In genomic region chr4:116558151-116558882, GRCm38 (mm10) we compare ENCODE assay signal across 8 mouse cellular contexts. TPM values are rescaled to one million over a fixed set of nuclear protein-coding genes. Genes with fewer than 3 reads are reported as not detected.
A peak's percentile ranks its signal among the peaks of the same experiment; 100 is the strongest.
DNase-seq lines count a peak whose midpoint lies in the region; ATAC-seq and TF ChIP-seq lines count a peak whose summit lies in the region.

No protein-coding gene starts in this region.

- peak overlapping the region; percentile 80 for H3K4me2 ChIP-seq in intestine, embryonic 15.5 days (replicated peaks)
- H3K4me2 ChIP-seq in myocyte (ENCODE audit: low read depth): peak overlapping the region; percentile 89

- H3K9me3 ChIP-seq in intestine, embryonic 15.5 days: no peaks in the 10 kb centered on the region

- WGBS in spleen, adult 2 months: 1% methylated on average over 15 of the region's 15 CpGs
- 2% methylated on average over 15 of the region's 15 CpGs for WGBS in intestine, embryonic 15.5 days

- H3K27me3 ChIP-seq in spleen, adult 2 months (ENCODE audit: control insufficient read depth, insufficient read depth, low read length): no peaks in the 10 kb centered on the region
- H3K27me3 ChIP-seq in intestine, embryonic 15.5 days (replicated peaks): no peaks in the 10 kb centered on the region
- no peaks in the 10 kb centered on the region for H3K27me3 ChIP-seq in myocyte (ENCODE audit: control insufficient read depth, insufficient read depth, insufficient read length)

- peaks cover 70% of the 10 kb centered on the region for H3K79me2 ChIP-seq in myocyte (ENCODE audit: control insufficient read depth, insufficient read depth)

- peak; percentile 42 for DNase-seq in adrenal gland, postnatal 10 days
- DNase-seq in adrenal gland, postnatal 36 days: no peak
- DNase-seq in spleen, adult 2 months (ENCODE audit: low read depth in 1 of 2, low spot score in 2 of 2): no peak
- DNase-seq in spleen, postnatal 10 days (ENCODE audit: low spot score in 2 of 2): no peak
- DNase-seq in layer of hippocampus, postnatal 14 days (ENCODE audit: low spot score in 2 of 2): no peak

- no peak for TF ChIP-seq CTCF in spleen, adult 2 months (IDR thresholded peaks at IDR 0.05; ENCODE audit: extremely low read depth, insufficient read depth, insufficient read length, insufficient replicate concordance)

- peak overlapping the region; percentile 97; the same call in 1 of the 2 replicates for H3K27ac ChIP-seq in spleen, adult 2 months (ENCODE audit: insufficient read depth, low read length)
- peak overlapping the region; percentile 97 for H3K27ac ChIP-seq in intestine, embryonic 15.5 days

- no peak for TF ChIP-seq POLR2A in spleen, adult 2 months (IDR thresholded peaks at IDR 0.05; ENCODE audit: low read depth, low read length)
- TF ChIP-seq POLR2A in myocyte (IDR thresholded peaks at IDR 0.05; ENCODE audit: insufficient read length, low read depth): no peak

- H3K4me1 ChIP-seq in spleen, adult 2 months (ENCODE audit: control insufficient read depth, insufficient read depth, insufficient read length): peaks cover 2% of the 10 kb centered on the region; the same call in 1 of the 2 replicates
- 0 out of 2 replicates have a peak, but pooled peaks cover 3% of the 10 kb centered on the region for H3K4me1 ChIP-seq in intestine, embryonic 15.5 days (replicated peaks)

- peak overlapping the region; percentile 46 for H3ac ChIP-seq in myocyte (ENCODE audit: control insufficient read depth, insufficient read length)

- peak overlapping the region; percentile 97 for H3K4me3 ChIP-seq in spleen, adult 2 months (ENCODE audit: extremely low read depth, insufficient read depth, insufficient read length)
- H3K4me3 ChIP-seq in intestine, embryonic 15.5 days (replicated peaks): peak overlapping the region; percentile 67
- peak overlapping the region; percentile 66 for H3K4me3 ChIP-seq in myocyte

- no peak for ATAC-seq in intestine, embryonic 15.5 days
- no peak for ATAC-seq in frontal cortex, adult (ENCODE audit: low TSS enrichment)

- no peaks in the 10 kb centered on the region for H3K36me3 ChIP-seq in spleen, adult 2 months (ENCODE audit: control insufficient read depth, insufficient read depth, low read length)
- no peaks in the 10 kb centered on the region; the same call in 1 of the 2 replicates for H3K36me3 ChIP-seq in intestine, embryonic 15.5 days
- H3K36me3 ChIP-seq in myocyte (ENCODE audit: control insufficient read depth, insufficient read depth): peaks cover 3% of the 10 kb centered on the region

- H3K9ac ChIP-seq in intestine, embryonic 15.5 days: peak overlapping the region; percentile 76

TF ChIP-seq in myocyte, 11 proteins besides CTCF, POLR2A, EP300 and RAD21:
- TF ChIP-seq USF1 (IDR thresholded peaks at IDR 0.05; ENCODE audit: low read depth) (no peak), MYOG (IDR thresholded peaks at IDR 0.05; ENCODE audit: control insufficient read depth in 1 of 3, insufficient read depth in 1 of 3, insufficient read length in 2 of 3, low read depth in 2 of 3) (no peak), SRF (IDR thresholded peaks at IDR 0.05; ENCODE audit: control insufficient read depth, insufficient read length, low read depth) (no peak), POLR2AphosphoS2 (IDR thresholded peaks at IDR 0.05; ENCODE audit: insufficient read length, low read depth) (no peak), MAX (IDR thresholded peaks at IDR 0.05; ENCODE audit: low read depth) (no peak), E2F4 (IDR thresholded peaks at IDR 0.05; ENCODE audit: insufficient read depth) (no peak), CEBPB (IDR thresholded peaks at IDR 0.05; ENCODE audit: insufficient read depth, poor library complexity, severe bottlenecking) (no peak)

RNA-seq across cellular contexts. Expression of gene Gpbp1l1, which starts 0.9 kb away (rescaled TPM):
- 10 to 100 TPM; 72.4 to 81.2 TPM for total RNA-seq in adrenal gland, postnatal 10 days (2021)
- 10 to 100 TPM; 64.9 to 85.9 TPM for total RNA-seq in adrenal gland, postnatal 36 days (2021)
- polyA plus RNA-seq in spleen, adult 2 months (2012; rRNA removed): 23.2 and 26.1 TPM in 2 replicates
- 30.7 and 33.0 TPM in 2 replicates for polyA plus RNA-seq in intestine, embryonic 15.5 days (2015; fragmentation: Nextera tagmentation; extraction: Ambion mirVana)
- polyA plus RNA-seq in myocyte (2012; fragmentation: generic; extraction: Trizol): 18.1 TPM
- total RNA-seq in layer of hippocampus, postnatal 14 days (2021): 10 to 100 TPM; 28.4 to 35.5 TPM

RNA-seq across cellular contexts. Expression of gene Tmem69, which starts 2.6 kb away (rescaled TPM):
- 10 to 100 TPM; 18.9 to 23.4 TPM for total RNA-seq in adrenal gland, postnatal 10 days (2021)
- 10 to 100 TPM; 20.3 to 21.2 TPM for total RNA-seq in adrenal gland, postnatal 36 days (2021)
- polyA plus RNA-seq in spleen, adult 2 months (2012; rRNA removed): 2.3 and 2.7 TPM in 2 replicates
- polyA plus RNA-seq in intestine, embryonic 15.5 days (2015; fragmentation: Nextera tagmentation; extraction: Ambion mirVana): 29.8 and 34.3 TPM in 2 replicates
- polyA plus RNA-seq in myocyte (2012; fragmentation: generic; extraction: Trizol): 17.0 TPM
- total RNA-seq in layer of hippocampus, postnatal 14 days (2021): 10 to 100 TPM; 10.3 to 11.1 TPM

RNA-seq across cellular contexts. Expression of gene Ccdc17, which starts 38.1 kb away (rescaled TPM):
- 10 to 100 TPM in 1 of 2 experiments, 1 to 10 TPM in 1; 5.8 to 13.8 TPM for total RNA-seq in adrenal gland, postnatal 10 days (2021)
- total RNA-seq in adrenal gland, postnatal 36 days (2021): 10 to 100 TPM in 1 of 2 experiments, 1 to 10 TPM in 1; 9.1 to 12.1 TPM
- 9.4 and 10.8 TPM in 2 replicates for polyA plus RNA-seq in spleen, adult 2 months (2012; rRNA removed)
- 4.1 and 4.8 TPM in 2 replicates for polyA plus RNA-seq in intestine, embryonic 15.5 days (2015; fragmentation: Nextera tagmentation; extraction: Ambion mirVana)
- polyA plus RNA-seq in myocyte (2012; fragmentation: generic; extraction: Trizol): 0.55 TPM
- 1 to 10 TPM; 3.4 to 5.7 TPM for total RNA-seq in layer of hippocampus, postnatal 14 days (2021)

RNA-seq across cellular contexts. Expression of gene Ipp, which starts 51.0 kb away (rescaled TPM):
- total RNA-seq in adrenal gland, postnatal 10 days (2021): 10 to 100 TPM; 14.7 to 16.6 TPM
- total RNA-seq in adrenal gland, postnatal 36 days (2021): 10 to 100 TPM; 14.0 to 19.6 TPM
- polyA plus RNA-seq in spleen, adult 2 months (2012; rRNA removed): 0.97 and 1.1 TPM in 2 replicates
- 15.7 and 16.5 TPM in 2 replicates for polyA plus RNA-seq in intestine, embryonic 15.5 days (2015; fragmentation: Nextera tagmentation; extraction: Ambion mirVana)
- polyA plus RNA-seq in myocyte (2012; fragmentation: generic; extraction: Trizol): 5.1 TPM
- 10 to 100 TPM; 20.1 to 20.7 TPM for total RNA-seq in layer of hippocampus, postnatal 14 days (2021)
